Mouse (Mus musculus): Measurements from ENCODE around the gene C77080. TPM values are rescaled to one million over a fixed set of nuclear protein-coding genes. Genes with fewer than 3 reads are reported as not detected.

Gene C77080
- 7.2 and 7.4 TPM in 2 replicates for polyA plus RNA-seq (2014; fragmentation: Nextera tagmentation; extraction: Ambion mirVana)

DNA sequence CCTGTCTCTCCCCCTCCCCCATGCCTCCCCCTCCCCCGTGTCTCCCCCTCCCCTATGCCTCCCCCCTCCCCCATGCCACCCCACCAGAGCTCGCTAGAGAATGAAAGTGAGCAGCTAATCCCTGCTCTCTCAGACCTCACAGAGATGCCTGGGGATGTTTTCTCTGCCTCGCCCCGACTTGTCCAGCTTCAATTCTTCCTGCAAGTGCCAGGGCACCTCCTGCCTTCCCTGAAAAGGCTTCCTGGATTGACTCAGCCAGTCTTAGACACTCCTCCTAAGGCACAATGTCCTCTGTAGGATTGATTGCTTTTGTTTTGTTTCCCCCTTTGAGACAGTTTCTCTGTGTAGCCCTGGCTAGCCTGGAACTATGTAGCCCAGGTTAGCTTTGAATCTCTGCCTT, at the start of gene C77080:
Gene C77080 (minus strand): TSS at position 209 of the 400 bp plus-strand sequence.
- H3K4me2 ChIP-seq (ENCODE audit: low read length): no peak within 1 kb of the TSS
- peaks cover 14% of the 10 kb centered on the region for H3K4me1 ChIP-seq (replicated peaks; ENCODE audit: control insufficient read depth, insufficient read depth, low read length)
- H3K36me3 ChIP-seq (ENCODE audit: control insufficient read depth, insufficient read depth, low read length): no peaks in the 10 kb centered on the region
- H3K9me3 ChIP-seq (ENCODE audit: control insufficient read depth, low read length): no peaks in the 10 kb centered on the region
- H3K9ac ChIP-seq (ENCODE audit: low read length): no peak within 1 kb of the TSS
- no peaks in the 10 kb centered on the region for H3K27me3 ChIP-seq (replicated peaks; ENCODE audit: control insufficient read depth, insufficient read depth, low read length)
- no peak within 1 kb of the TSS for H3K27ac ChIP-seq (ENCODE audit: low read depth)
- DNase-seq (ENCODE audit: low spot score): no peak
- no peak for ATAC-seq (replicated peaks; ENCODE audit: low FRiP score, low TSS enrichment, low read depth)
- 23% methylated on average over 2 of the region's 4 CpGs for WGBS
- no peak within 1 kb of the TSS for H3K4me3 ChIP-seq (ENCODE audit: low read depth, low read length)

DNA sequence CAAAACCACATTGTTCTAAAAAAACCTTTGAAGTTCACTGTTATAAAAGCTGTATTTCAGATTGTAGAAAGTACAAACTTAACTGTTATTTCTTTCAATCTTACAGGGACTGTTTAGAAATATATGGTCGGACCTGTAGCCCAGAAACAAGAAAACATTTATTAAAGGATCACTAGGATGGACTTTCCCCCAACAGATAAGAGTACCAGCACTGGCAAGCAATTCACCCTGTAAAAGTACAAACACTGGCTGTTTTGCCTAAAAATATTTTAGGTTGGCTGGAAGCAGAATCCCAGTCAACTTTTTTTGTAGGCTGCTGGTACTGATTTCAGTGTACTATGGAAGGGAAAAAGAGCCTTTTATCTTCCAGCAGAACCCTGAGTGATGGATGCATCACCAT, 46.7 kb upstream of the C77080 start:
- Histone ChIP-seq H3K4me2 (ENCODE audit: low read length) (no peak overlapping the region), H3K4me3 (ENCODE audit: low read depth, low read length) (no peak overlapping the region), H3K36me3 (ENCODE audit: control insufficient read depth, insufficient read depth, low read length) (peaks cover 63% of the 10 kb centered on the region), H3K9me3 (ENCODE audit: control insufficient read depth, low read length) (no peaks in the 10 kb centered on the region), H3K27ac (ENCODE audit: low read depth) (no peak overlapping the region), H3K4me1 (replicated peaks; ENCODE audit: control insufficient read depth, insufficient read depth, low read length) (no peaks in the 10 kb centered on the region), H3K27me3 (replicated peaks; ENCODE audit: control insufficient read depth, insufficient read depth, low read length) (no peaks in the 10 kb centered on the region), H3K9ac (ENCODE audit: low read length) (no peak overlapping the region)
- DNase-seq (ENCODE audit: low spot score) (no peak), ATAC-seq (replicated peaks; ENCODE audit: low FRiP score, low TSS enrichment, low read depth) (no peak)
- 87% methylated on average over 1 of the region's 1 CpGs for WGBS

DNA sequence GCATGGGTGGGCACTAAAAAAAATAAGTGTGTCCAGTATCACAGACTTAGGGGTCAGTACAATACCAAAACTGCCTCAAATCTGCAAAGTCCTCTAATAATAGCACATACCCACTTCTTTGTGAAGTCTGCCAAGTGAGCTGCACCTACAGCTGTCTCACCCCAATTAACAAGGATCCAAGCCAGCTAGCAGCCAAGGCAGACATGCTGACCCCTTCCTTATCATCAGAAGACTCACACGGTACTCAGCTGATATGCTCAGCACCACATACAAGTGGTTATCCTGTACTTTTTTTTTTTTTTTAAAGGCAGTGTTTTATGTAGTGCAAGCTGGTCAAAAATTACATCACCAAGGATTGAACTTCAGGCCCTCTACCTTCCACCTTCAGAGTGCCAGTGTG, 43.1 kb upstream of the C77080 start:
- H3K4me3 ChIP-seq (ENCODE audit: low read depth, low read length): no peak overlapping the region
- no peak for ATAC-seq (replicated peaks; ENCODE audit: low FRiP score, low TSS enrichment, low read depth)
- H3K4me2 ChIP-seq (ENCODE audit: low read length): no peak overlapping the region
- H3K27ac ChIP-seq (ENCODE audit: low read depth): no peak overlapping the region
- WGBS: 59% methylated on average over 1 of the region's 1 CpGs
- peaks cover 3% of the 10 kb centered on the region; the same call in 1 of the 2 replicates for H3K9me3 ChIP-seq (ENCODE audit: control insufficient read depth, low read length)
- no peak overlapping the region for H3K9ac ChIP-seq (ENCODE audit: low read length)
- H3K36me3 ChIP-seq (ENCODE audit: control insufficient read depth, insufficient read depth, low read length): peaks cover 33% of the 10 kb centered on the region
- H3K4me1 ChIP-seq (replicated peaks; ENCODE audit: control insufficient read depth, insufficient read depth, low read length): no peaks in the 10 kb centered on the region
- no peaks in the 10 kb centered on the region for H3K27me3 ChIP-seq (replicated peaks; ENCODE audit: control insufficient read depth, insufficient read depth, low read length)
- DNase-seq (ENCODE audit: low spot score): no peak

DNA sequence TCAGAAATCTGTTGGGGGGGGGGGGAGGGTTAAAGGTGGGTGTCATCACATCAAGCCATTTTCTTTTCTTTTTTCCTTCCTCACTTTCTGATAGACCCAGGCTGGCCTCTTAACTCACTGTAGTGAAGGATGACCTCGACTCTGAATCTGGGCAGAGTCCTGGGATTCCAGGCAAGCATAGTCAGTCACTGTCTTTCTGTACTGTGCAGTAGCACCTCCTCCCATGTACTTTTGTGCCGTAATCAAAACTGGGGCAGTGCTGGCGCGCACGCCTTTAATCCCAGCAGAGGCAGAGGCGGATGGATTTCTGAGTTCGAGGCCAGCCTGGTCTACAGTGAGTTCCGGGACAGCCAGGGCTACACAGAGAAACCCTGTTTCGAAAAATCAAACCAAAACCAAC, 42.6 kb upstream of the C77080 start:
- 85% methylated on average over 9 of the region's 9 CpGs for WGBS
- no peak overlapping the region for H3K27ac ChIP-seq (ENCODE audit: low read depth)
- peaks cover 28% of the 10 kb centered on the region for H3K36me3 ChIP-seq (ENCODE audit: control insufficient read depth, insufficient read depth, low read length)
- ATAC-seq (replicated peaks; ENCODE audit: low FRiP score, low TSS enrichment, low read depth) (peak; percentile 60; the same call in 1 of the 2 replicates), DNase-seq (ENCODE audit: low spot score) (no peak)
- no peak overlapping the region for H3K4me3 ChIP-seq (ENCODE audit: low read depth, low read length)
- H3K27me3 ChIP-seq (replicated peaks; ENCODE audit: control insufficient read depth, insufficient read depth, low read length): no peaks in the 10 kb centered on the region
- no peak overlapping the region for H3K9ac ChIP-seq (ENCODE audit: low read length)
- no peaks in the 10 kb centered on the region for H3K4me1 ChIP-seq (replicated peaks; ENCODE audit: control insufficient read depth, insufficient read depth, low read length)
- H3K9me3 ChIP-seq (ENCODE audit: control insufficient read depth, low read length): peaks cover 3% of the 10 kb centered on the region; the same call in 1 of the 2 replicates
- H3K4me2 ChIP-seq (ENCODE audit: low read length): no peak overlapping the region

DNA sequence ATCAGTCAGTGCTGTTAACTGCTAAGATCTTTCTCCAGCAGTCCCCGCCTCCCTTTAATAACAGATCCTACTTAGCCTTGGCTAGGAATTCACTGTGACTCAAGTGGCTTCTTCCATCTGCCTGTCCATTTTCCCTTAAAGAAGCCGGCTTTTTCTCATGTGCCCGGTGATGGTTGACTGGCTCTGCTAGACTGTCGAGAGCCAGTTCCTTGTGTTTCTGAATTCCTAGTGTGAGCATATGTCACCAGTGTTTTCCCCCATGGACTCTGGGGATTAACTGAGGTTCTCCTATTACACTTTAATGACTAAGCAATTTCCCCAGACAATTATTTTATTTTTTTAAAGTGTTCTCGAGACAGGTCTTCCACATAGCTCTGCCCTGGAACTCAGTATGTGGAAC, 42.2 kb upstream of the C77080 start:
- peaks cover 3% of the 10 kb centered on the region; the same call in 1 of the 2 replicates for H3K9me3 ChIP-seq (ENCODE audit: control insufficient read depth, low read length)
- ATAC-seq (replicated peaks; ENCODE audit: low FRiP score, low TSS enrichment, low read depth) (no peak), DNase-seq (ENCODE audit: low spot score) (no peak)
- peaks cover 24% of the 10 kb centered on the region for H3K36me3 ChIP-seq (ENCODE audit: control insufficient read depth, insufficient read depth, low read length)
- H3K27ac ChIP-seq (ENCODE audit: low read depth): no peak overlapping the region
- no peaks in the 10 kb centered on the region for H3K27me3 ChIP-seq (replicated peaks; ENCODE audit: control insufficient read depth, insufficient read depth, low read length)
- no peak overlapping the region for H3K9ac ChIP-seq (ENCODE audit: low read length)
- H3K4me3 ChIP-seq (ENCODE audit: low read depth, low read length): no peak overlapping the region
- no peak overlapping the region for H3K4me2 ChIP-seq (ENCODE audit: low read length)
- 81% methylated on average over 5 of the region's 5 CpGs for WGBS
- no peaks in the 10 kb centered on the region for H3K4me1 ChIP-seq (replicated peaks; ENCODE audit: control insufficient read depth, insufficient read depth, low read length)

DNA sequence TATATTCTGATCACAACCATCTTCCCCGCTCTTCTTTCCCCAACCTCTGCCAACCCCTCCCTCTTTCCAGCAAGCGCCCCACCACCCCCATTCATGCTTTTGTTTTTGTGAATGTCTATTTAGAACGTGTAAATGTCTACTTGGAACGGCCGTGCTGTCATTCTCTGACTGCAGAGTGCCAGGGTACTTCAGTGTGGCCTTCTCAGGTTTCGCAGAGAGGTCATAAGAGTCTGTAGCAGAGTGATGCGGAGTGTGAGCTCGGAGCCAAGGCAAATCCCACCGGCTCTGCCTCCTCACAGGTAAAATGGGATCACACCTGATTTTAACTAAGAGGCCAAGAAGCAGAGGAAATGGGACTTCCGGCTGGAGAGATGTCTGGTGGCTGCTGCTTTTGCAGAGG, 37.9 kb upstream of the C77080 start:
- Histone ChIP-seq H3K27ac (ENCODE audit: low read depth) (no peak overlapping the region), H3K4me3 (ENCODE audit: low read depth, low read length) (no peak overlapping the region), H3K27me3 (replicated peaks; ENCODE audit: control insufficient read depth, insufficient read depth, low read length) (no peaks in the 10 kb centered on the region), H3K4me1 (replicated peaks; ENCODE audit: control insufficient read depth, insufficient read depth, low read length) (peaks cover 4% of the 10 kb centered on the region), H3K4me2 (ENCODE audit: low read length) (no peak overlapping the region), H3K36me3 (ENCODE audit: control insufficient read depth, insufficient read depth, low read length) (no peaks in the 10 kb centered on the region), H3K9me3 (ENCODE audit: control insufficient read depth, low read length) (peaks cover 3% of the 10 kb centered on the region; the same call in 1 of the 2 replicates), H3K9ac (ENCODE audit: low read length) (no peak overlapping the region)
- no peak for DNase-seq (ENCODE audit: low spot score)
- WGBS: 50% methylated on average over 10 of the region's 10 CpGs
- ATAC-seq (replicated peaks; ENCODE audit: low FRiP score, low TSS enrichment, low read depth): no peak

DNA sequence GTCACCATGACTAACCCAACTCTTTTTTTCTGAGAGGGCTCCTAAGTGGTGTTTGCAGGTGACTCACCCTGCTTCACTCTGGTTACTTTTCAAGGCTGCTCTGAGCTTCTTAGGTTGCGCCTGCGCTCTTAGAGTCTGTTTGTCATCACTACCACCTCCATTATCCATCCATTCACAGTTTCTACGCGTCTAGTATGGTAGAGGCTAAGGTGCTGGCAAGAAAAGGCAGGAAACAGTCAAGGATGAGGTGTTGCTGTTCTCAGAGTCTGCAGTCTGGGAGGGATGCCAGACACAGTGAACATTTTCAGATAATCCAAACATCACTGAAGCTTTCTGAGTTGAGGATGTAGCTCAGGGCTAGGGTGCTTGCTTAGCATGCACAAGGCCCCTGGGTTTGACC, 36.5 kb upstream of the C77080 start:
- no peaks in the 10 kb centered on the region for H3K27me3 ChIP-seq (replicated peaks; ENCODE audit: control insufficient read depth, insufficient read depth, low read length)
- WGBS: 50% methylated on average over 4 of the region's 4 CpGs
- peak overlapping the region; percentile 70; the same call in 1 of the 2 replicates for H3K27ac ChIP-seq (ENCODE audit: low read depth)
- H3K4me3 ChIP-seq (ENCODE audit: low read depth, low read length): no peak overlapping the region
- H3K9ac ChIP-seq (ENCODE audit: low read length): no peak overlapping the region
- H3K9me3 ChIP-seq (ENCODE audit: control insufficient read depth, low read length): peaks cover 3% of the 10 kb centered on the region; the same call in 1 of the 2 replicates
- H3K36me3 ChIP-seq (ENCODE audit: control insufficient read depth, insufficient read depth, low read length): no peaks in the 10 kb centered on the region
- peak overlapping the region; percentile 13; the same call in 1 of the 2 replicates for H3K4me2 ChIP-seq (ENCODE audit: low read length)
- DNase-seq (ENCODE audit: low spot score) (no peak), ATAC-seq (replicated peaks; ENCODE audit: low FRiP score, low TSS enrichment, low read depth) (peak; percentile 58; the same call in 1 of the 2 replicates)
- H3K4me1 ChIP-seq (replicated peaks; ENCODE audit: control insufficient read depth, insufficient read depth, low read length): peaks cover 4% of the 10 kb centered on the region

DNA sequence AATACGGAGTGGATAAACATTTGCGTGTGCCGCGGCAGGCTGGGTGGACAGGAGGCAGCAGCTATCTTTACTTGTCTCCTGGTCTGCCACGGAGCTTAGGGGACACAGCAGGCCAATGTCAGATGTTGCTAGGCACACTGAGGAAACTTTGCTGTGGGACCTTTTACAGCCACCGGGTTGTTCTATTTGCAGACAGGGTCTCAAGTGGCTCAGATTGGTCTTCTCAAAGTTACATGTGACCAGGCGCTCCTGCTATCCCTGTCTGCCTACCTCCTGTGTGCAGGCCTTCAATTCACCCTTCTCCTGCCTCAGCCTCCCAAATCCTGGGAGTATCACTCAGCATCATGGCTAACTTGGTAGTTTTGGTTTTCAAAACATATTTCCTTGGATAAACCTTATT, 34.9 kb upstream of the C77080 start:
- 67% methylated on average over 7 of the region's 7 CpGs for WGBS
- no peak for ATAC-seq (replicated peaks; ENCODE audit: low FRiP score, low TSS enrichment, low read depth)

DNA sequence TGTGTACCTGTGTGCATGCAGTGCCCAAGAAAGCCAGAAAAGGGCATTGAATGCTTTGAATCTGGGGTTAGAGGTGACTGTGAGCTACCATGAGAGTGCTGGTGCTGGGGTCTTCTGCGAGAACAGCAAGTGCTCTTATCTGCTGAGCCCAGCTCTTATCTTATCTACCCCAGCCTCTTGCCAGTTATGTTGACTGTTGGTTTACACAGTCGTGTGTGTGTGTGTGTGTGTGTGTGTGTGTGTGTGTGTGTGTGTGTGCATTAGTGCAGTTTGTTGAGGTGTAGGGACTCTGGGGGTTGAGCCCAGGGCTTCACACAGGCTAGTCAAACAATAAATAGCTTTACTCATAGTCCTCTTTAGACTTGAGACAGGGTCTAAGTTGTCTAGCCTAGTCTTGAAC, 34.0 kb upstream of the C77080 start:
- Histone ChIP-seq H3K9ac (ENCODE audit: low read length) (no peak overlapping the region), H3K36me3 (ENCODE audit: control insufficient read depth, insufficient read depth, low read length) (no peaks in the 10 kb centered on the region), H3K27ac (ENCODE audit: low read depth) (no peak overlapping the region), H3K4me1 (replicated peaks; ENCODE audit: control insufficient read depth, insufficient read depth, low read length) (peaks cover 4% of the 10 kb centered on the region), H3K9me3 (ENCODE audit: control insufficient read depth, low read length) (no peaks in the 10 kb centered on the region), H3K4me3 (ENCODE audit: low read depth, low read length) (no peak overlapping the region), H3K27me3 (replicated peaks; ENCODE audit: control insufficient read depth, insufficient read depth, low read length) (no peaks in the 10 kb centered on the region), H3K4me2 (ENCODE audit: low read length) (no peak overlapping the region)
- 52% methylated on average over 2 of the region's 2 CpGs for WGBS
- no peak for ATAC-seq (replicated peaks; ENCODE audit: low FRiP score, low TSS enrichment, low read depth)
- DNase-seq (ENCODE audit: low spot score): no peak

More for the DNA sequence above, 34.9 kb upstream of the C77080 start:
- Histone ChIP-seq H3K27me3 (replicated peaks; ENCODE audit: control insufficient read depth, insufficient read depth, low read length) (no peaks in the 10 kb centered on the region), H3K27ac (ENCODE audit: low read depth) (no peak overlapping the region), H3K9me3 (ENCODE audit: control insufficient read depth, low read length) (peaks cover 3% of the 10 kb centered on the region; the same call in 1 of the 2 replicates), H3K4me2 (ENCODE audit: low read length) (no peak overlapping the region), H3K4me3 (ENCODE audit: low read depth, low read length) (no peak overlapping the region), H3K36me3 (ENCODE audit: control insufficient read depth, insufficient read depth, low read length) (no peaks in the 10 kb centered on the region), H3K9ac (ENCODE audit: low read length) (no peak overlapping the region), H3K4me1 (replicated peaks; ENCODE audit: control insufficient read depth, insufficient read depth, low read length) (peaks cover 4% of the 10 kb centered on the region)
- no peak for DNase-seq (ENCODE audit: low spot score)
